Mouse (Mus musculus): Measurements from ENCODE around the gene Rnf180.

Gene Rnf180

GRCm38 (mm10) chr13:105250264-105250663 is 44.4 kb downstream of the Rnf180 start:
- no peak for DNase-seq (ENCODE audit: low spot score)

GRCm38 (mm10) chr13:105249599-105249998 is 45.0 kb downstream of the Rnf180 start:
- DNase-seq (ENCODE audit: low spot score) = no peak

DNA sequence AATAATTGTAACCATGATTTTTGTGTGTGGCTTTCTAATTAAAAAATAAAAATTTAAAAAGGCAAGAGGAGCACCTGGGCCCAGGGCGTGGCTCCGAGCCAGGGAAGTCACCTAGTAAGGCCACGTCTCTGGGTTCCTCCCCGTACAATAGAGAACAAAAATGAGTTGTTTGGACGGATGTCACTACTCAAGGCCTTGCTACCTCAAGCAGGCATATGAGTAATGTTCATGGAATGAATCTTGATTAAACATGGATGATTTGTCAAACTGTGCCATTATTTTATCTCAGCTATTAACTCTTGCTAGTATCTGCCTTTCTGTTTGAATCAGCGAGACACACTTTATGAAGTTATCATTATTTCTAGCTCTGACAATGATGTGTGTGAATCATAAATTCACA is 46.9 kb downstream of the Rnf180 start:
- DNase-seq (ENCODE audit: low spot score) = no peak

DNA sequence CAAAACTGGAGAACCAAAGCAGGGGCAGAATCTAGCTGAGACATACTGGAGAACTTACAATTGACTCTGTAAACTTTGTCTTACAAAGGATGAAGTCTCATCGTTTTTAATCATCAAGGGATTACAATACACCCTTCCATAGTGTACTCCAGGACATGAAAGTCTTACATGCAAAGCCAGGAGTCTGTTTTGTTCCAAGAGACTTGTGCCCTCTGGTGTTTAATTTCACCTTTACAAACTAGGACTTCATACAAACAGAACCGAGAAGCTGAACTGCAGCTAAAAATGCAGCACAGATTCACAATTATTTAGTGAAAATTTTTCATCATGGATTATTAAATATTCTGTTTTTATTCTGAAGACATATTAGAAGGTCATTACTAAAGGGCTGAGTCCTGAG is 53.8 kb downstream of the Rnf180 start:
- no peak for DNase-seq (ENCODE audit: low spot score)

DNA sequence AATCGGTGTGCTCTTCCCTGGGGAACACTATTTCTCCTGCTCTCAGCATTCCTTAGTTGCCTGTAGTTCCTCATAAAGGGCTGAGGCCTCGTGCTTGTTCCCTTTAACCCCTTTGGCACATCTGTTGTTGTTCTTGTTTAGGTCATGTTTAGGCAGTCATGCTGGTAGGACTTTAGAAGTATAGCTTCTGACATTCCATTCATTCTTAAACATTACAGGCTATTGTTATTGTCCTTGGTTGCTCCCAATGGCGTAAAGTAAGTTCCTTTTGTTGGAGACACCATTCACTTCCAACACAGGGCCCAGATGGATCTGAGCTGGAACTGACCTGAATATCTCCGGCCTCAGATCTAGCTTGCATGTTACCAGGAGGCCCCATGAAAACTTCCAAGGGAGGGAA is 67.5 kb downstream of the Rnf180 start:
- DNase-seq (ENCODE audit: low spot score) = no peak

GRCm38 (mm10) chr13:105224048-105224447 is 70.6 kb downstream of the Rnf180 start:
- DNase-seq (ENCODE audit: low spot score) = no peak

DNA sequence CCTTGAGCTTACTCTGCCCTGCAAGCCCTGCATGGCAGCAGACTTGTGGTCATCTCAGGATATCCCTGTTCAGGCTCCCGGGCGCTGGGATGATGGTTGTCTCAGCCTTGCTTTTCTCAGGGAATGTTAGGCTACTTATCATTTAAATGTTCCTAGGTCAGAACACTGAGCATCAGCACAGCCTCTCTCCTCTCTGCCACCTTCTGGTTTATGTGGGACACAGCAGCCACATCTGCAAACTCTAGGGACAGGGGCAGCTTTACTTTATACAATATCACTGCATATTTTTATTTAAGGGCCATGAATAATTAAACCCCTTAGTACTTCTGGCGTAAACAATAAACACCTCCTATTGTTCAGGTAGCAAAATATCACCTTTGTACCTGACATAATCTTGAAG is 71.5 kb downstream of the Rnf180 start:
- no peak for DNase-seq (ENCODE audit: low spot score)

DNA sequence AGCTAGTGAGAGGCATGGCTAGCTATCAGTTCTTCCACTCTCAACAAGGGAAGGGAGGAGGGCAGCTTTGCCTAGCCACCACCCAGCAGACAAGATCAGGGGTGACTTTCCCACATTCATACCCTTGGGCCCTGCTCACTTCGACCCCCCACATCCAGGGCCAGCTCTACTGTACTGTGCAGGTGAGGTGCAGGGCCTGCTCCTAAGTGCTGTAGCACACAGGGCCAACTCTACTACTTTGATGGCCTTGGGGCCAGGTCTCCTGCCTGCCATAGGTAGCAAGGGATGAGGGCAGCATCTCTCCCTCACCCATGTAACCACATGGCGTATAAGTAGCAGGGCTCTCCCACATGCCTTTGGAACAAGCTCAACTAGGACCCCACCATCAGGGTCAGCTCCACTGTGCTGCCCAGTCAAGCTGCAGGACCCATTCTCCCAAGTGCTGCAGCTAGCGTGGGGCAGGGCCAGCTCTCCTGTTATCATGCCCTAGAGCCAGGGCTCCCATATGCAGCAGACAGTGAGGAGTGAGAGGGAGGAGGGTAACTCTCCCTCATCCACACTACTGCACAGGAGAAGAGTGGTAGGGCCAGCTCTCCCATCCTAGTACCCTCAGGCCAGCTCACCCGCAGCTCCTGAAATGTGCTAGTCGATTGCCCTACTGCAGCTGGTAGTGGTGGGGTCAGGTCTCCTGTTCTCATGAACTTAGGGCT is 72.4 kb downstream of the Rnf180 start:
- no peak for DNase-seq (ENCODE audit: low spot score)

GRCm38 (mm10) chr13:105210746-105211145 is 83.9 kb downstream of the Rnf180 start:
- DNase-seq (ENCODE audit: low spot score) = no peak

DNA sequence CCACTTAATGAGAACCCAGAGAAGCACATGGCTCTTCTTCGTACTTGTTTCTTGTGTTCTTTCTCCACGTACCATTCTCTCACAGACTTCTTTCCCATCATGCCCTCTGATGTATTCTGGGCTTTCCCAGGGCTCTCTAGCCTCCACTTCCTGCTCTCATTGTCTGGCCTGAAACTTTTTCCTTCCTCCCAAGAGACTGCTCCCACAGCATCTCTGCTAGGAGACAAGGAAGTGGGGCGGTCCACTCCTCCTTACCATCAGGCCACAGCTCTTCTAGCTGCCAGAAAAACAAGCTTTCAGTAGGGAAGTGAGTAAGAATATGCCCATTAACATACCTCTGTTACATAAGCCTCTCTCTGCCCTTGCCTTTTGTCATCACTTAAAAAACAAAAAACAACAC is 90.8 kb downstream of the Rnf180 start:
- DNase-seq (ENCODE audit: low spot score) = no peak

DNA sequence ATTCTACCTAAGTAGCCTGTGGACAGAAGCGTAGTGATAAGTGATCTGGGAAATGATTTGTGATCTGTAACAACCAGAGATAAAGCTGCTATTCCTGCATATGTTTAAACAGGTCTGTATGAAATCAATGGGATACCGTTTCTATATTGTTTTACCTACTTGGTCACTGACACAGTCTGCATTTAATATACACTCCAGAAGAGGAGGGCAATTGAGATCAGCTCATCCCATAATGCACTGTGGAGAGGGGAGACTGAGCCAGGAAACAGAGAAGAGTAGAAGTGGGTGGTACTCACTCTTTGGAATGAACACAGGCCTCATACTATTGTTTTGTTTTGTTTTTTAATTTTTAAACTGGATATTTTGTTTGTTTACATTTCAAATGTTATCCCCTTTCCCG is 96.0 kb downstream of the Rnf180 start:
- DNase-seq (ENCODE audit: low spot score) = no peak

GRCm38 (mm10) chr13:105198028-105198427 is 96.6 kb downstream of the Rnf180 start:
- DNase-seq (ENCODE audit: low spot score) = no peak

GRCm38 (mm10) chr13:105193583-105193982 is 101.0 kb downstream of the Rnf180 start:
- no peak for DNase-seq (ENCODE audit: low spot score)

DNA sequence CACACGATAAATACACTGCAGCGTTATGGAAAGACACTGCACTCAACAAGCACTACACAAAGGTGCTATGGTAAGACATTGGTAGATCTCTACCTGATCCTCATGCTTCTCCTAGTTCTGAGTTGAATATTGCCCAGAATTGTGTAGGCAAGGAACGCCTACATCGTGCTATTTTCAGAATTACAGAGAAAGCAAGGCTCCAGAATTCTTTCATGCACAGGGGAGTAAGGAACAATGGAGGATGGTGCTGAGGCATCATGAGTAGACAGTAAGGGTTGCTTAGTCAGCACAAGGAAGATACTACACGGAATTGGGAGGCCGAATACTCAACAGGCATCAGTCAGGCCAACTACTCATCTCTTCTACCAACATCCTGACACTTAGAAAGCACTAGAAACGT is 105.9 kb downstream of the Rnf180 start:
- DNase-seq (ENCODE audit: low spot score) = no peak

DNA sequence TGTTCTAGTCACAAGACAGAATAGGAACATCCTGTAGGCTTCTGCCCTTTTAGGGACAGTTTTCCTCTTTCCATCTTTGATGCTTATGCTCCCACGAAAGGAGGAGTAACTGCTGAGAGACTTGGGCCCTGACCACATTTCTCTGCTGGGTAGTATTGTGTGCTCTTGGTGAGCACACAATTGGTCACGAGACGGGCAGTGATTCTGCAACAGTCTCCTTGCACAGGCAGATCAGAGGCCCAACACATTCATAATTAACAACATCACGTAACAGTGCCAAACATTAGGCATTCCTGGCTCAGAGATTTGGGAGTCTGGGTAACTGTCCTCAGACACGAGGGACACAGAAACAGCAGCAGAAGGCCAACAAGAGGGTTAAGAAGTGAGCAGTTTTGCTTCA is 113.8 kb downstream of the Rnf180 start:
- no peak for DNase-seq (ENCODE audit: low spot score)

DNA sequence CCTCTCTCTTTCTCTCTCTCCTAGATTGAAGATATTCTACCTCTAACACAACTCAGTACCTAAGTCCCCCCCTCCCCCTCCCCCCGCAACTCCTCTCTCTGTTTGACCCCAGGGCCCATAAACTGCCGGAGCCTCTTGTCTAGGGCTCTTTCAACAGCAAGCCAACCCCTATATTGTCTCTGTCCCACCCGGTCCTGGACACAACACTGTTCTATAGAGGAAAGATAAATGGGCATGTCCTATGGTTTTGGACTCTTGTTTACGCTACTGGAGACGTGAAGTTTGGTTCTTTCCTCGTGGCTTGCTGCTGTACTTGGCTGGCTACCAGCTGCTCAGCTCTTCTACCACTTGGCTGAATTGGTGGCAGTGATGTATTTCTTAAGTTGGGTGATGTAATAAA is 129.2 kb downstream of the Rnf180 start:
- no peak for DNase-seq (ENCODE audit: low spot score)

GRCm38 (mm10) chr13:105153955-105154354 is 140.7 kb downstream of the Rnf180 start:
- no peak for DNase-seq (ENCODE audit: low spot score)

DNA sequence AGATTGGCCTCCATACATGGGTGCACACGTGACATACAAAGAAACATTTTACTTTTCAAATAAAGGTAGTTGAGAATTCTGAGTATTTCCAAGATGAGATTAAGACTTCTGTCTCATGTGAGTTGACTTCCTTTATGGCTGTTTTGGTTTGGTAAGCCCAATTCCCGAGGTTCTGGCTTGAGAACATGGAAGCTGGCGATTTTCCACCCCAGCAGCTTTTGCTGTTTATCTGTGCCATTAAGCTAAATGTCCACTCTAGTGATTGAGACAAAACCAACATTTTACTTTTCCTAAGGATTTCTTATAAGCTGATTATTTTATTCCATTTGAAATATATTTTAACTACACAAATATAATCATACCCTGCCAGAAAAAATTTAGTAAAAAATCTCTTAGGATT is 144.6 kb downstream of the Rnf180 start:
- DNase-seq (ENCODE audit: low spot score) = no peak

DNA sequence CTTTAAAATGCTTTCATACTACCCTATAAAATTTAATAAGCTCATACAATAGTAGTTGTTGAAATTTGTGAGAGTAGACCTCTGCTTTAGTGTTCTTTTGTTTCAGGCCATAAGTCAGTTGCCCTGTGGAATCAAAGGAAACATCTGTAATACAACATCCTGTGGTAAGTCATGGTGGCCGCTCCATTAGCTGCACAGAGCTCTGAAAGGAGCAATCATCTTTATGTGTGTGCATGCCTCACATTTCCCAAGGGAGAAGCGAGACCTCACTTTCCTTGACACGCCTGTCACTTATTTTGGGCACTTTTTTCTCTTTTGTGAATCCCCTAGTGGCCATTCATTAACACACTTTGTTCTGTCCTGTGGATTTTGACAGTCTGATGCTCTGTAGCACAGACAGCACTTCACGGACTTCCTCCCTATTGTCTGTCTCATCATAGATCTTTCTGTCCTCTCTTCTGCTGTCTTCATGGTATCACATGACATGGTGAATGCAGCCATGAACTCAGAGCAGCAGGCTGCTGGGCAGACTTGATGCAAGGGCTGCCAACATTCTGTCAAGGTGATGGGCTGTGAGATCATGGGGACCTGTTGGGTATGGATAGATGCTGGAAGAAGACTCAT is 146.7 kb downstream of the Rnf180 start:
- no peak for DNase-seq (ENCODE audit: low spot score)

DNA sequence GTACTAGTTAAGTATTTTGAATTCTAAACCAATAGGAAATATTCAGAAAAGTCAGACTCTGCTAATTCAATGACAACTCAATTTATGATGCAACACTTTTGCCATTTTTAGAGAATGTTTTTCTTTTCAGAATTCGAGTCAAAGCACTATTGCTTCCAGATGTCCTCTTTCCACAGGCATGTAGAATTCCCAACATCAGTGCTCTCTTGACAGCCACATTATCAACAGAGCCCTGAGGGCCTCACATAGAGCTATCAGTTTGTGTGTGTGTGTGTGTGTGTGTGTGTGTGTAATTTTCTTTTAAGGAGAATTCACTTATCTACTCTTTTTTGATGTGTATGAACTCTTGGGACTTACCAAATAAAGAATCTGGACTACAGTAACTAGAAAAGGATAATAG is 147.8 kb downstream of the Rnf180 start:
- no peak for DNase-seq (ENCODE audit: low spot score)

GRCm38 (mm10) chr13:105139881-105140280 is 154.7 kb downstream of the Rnf180 start:
- DNase-seq (ENCODE audit: low spot score) = no peak

GRCm38 (mm10) chr13:105134397-105134796 is 160.2 kb downstream of the Rnf180 start:
- DNase-seq (ENCODE audit: low spot score) = no peak

GRCm38 (mm10) chr13:105132776-105133175 is 161.8 kb downstream of the Rnf180 start:
- no peak for DNase-seq (ENCODE audit: low spot score)

DNA sequence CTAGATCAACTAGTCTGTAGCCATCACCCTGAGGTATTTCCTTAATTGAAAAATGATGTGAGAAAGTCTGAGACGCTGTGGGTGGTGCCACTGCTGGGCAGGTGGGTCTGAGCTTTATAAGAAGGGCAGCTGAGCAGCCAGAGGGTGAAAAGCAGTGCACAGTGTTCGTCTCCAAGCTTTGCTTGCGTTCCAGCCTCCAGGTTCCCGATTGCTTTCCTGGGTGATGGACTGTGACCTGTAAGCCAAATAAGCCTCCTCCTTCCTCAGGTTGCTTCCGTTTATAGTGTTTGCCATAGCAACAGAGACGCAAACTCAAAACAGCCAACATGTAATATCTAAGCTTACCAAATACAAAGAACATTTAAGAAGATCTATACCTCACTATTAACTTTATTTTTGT is 162.2 kb downstream of the Rnf180 start:
- no peak for DNase-seq (ENCODE audit: low spot score)
